Mouse (Mus musculus) forebrain, embryonic 11.5 days (tissue): ENCODE measurements at regions not wholly inside any gene's neighbourhood (a gene's known extent, or its start where the extent isn't known, plus 50 kb on each side); places are given as distances from the start of the nearest gene placed in this dataset.

Experiments used
- ATAC-seq: fragments of 200-750 bp; cut with Nextera tagmentation; replicated peaks from 2 replicates; pipeline ENCODE4 v1.8.0; 2017; ENCODE audit warnings: moderate TSS enrichment; ENCODE audit not compliant: low FRiP score
- DNase-seq: peaks from one replicate; pipeline ENCODE4 v3.0.0-alpha.2; 2017; ENCODE audit warnings: low spot score
- H3K27ac ChIP-seq: fragments of 300-500 bp; sonication (generic); 2 replicates; pipeline ENCODE4 v1.5.1; 2014; ENCODE audit warnings: low read depth, low read length
- H3K27me3 ChIP-seq: fragments of 300-500 bp; sonication (generic); 2 replicates; pipeline ENCODE4 v1.6.1; 2014; ENCODE audit warnings: mild to moderate bottlenecking, low read length, mixed read lengths; ENCODE audit not compliant: control insufficient read depth, insufficient read depth
- H3K36me3 ChIP-seq: fragments of 300-500 bp; sonication (generic); 2 replicates; pipeline ENCODE4 v1.6.1; 2014; ENCODE audit warnings: mild to moderate bottlenecking, low read length, moderate library complexity, mixed read lengths; ENCODE audit not compliant: control insufficient read depth, insufficient read depth
- H3K4me1 ChIP-seq: fragments of 300-500 bp; sonication (generic); replicated peaks from 2 replicates; pipeline ENCODE4 v1.6.1; 2014; ENCODE audit warnings: low read length, mixed read lengths; ENCODE audit not compliant: control insufficient read depth, insufficient read depth
- H3K4me2 ChIP-seq: fragments of 300-500 bp; sonication (generic); 2 replicates; pipeline ENCODE4 v1.6.1; 2014; ENCODE audit warnings: low read depth, mild to moderate bottlenecking, low read length, moderate library complexity, mixed read lengths; ENCODE audit not compliant: severe bottlenecking
- H3K4me3 ChIP-seq: fragments of 300-500 bp; sonication (generic); 2 replicates; pipeline ENCODE4 v1.5.1; 2014; ENCODE audit warnings: low read depth, low read length
- H3K9ac ChIP-seq: fragments of 300-500 bp; sonication (generic); 2 replicates; pipeline ENCODE4 v1.6.1; 2014; ENCODE audit warnings: low read length
- H3K9me3 ChIP-seq: fragments of 300-500 bp; sonication (generic); 2 replicates; pipeline ENCODE4 v1.6.1; 2016; ENCODE audit warnings: low read length, mixed read lengths; ENCODE audit not compliant: control insufficient read depth
- WGBS: fragments of 180-500 bp; shearing (Covaris S2); extraction: QIAGEN DNeasy Blood & Tissue Kit; methylation state at CpG from one replicate; pipeline ENCODE4 v1.1.7; 2014; 5-methylcytosine and 5-hydroxymethylcytosine counted together

DNA sequence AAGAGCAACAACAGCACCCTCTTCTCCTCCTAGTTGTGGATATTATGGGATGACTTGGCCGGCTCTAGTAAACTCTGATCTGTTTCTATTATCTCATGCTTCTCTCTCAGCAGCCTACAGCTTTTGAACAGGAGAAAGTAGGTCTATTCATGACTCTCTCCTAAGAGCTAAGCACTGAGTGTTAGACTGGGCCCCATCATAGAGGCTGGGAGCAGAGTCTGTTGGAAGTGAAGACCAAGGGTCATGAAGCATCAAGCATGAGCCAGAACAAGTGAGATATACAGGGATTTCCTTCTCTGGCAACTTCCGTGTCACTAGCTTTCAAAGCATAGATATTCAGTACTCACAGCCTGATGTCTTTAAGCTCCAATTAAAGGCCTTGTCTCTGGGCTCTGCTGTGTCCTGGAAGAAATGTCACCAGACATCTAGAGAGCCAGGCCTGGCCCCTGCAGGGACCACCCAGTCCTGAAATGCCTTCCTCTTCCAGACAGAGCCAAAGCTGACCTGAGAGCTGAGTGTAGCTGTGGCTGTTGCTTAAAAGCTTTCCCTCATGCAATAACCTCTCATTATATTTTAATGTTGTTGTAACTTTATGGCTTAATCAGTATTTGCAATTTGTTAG is 386.4 kb upstream of the Zfp703 start:
- H3K9me3 ChIP-seq: no peaks in the 10 kb centered on the region
- 87% methylated on average over 2 of the region's 2 CpGs for WGBS
- H3K4me2 ChIP-seq: no peak overlapping the region
- ATAC-seq: no peak
- no peaks in the 10 kb centered on the region for H3K27me3 ChIP-seq
- no peaks in the 10 kb centered on the region for H3K36me3 ChIP-seq
- H3K4me1 ChIP-seq: no peaks in the 10 kb centered on the region
- H3K27ac ChIP-seq: no peak overlapping the region
- H3K4me3 ChIP-seq: no peak overlapping the region
- H3K9ac ChIP-seq: no peak overlapping the region
- DNase-seq: no peak

DNA sequence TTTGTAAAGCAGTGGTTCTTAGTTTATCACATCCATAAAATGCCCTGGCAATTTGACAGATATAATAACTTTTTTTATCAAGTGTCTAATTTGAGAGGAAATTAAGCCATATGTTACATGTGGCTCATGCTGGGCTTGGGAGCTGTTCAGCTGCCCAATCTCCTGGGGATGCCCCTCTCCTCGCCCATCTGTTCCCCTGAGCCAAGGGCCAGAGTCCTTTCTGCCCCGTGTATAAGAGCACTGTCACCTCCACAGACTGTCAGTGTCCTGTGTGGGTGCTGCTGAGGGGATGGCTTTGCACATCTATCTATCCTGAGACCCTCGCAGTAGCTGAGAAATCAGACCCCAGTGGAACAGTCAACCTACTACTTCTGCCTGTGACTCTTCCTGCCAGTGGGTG is 385.9 kb upstream of the Zfp703 start:
- no peak overlapping the region for H3K27ac ChIP-seq
- no peak overlapping the region for H3K9ac ChIP-seq
- no peaks in the 10 kb centered on the region for H3K4me1 ChIP-seq
- WGBS: 74% methylated on average over 3 of the region's 3 CpGs
- DNase-seq: no peak
- H3K27me3 ChIP-seq: no peaks in the 10 kb centered on the region
- H3K4me2 ChIP-seq: no peak overlapping the region
- H3K9me3 ChIP-seq: no peaks in the 10 kb centered on the region
- H3K36me3 ChIP-seq: no peaks in the 10 kb centered on the region
- ATAC-seq: no peak
- H3K4me3 ChIP-seq: no peak overlapping the region

DNA sequence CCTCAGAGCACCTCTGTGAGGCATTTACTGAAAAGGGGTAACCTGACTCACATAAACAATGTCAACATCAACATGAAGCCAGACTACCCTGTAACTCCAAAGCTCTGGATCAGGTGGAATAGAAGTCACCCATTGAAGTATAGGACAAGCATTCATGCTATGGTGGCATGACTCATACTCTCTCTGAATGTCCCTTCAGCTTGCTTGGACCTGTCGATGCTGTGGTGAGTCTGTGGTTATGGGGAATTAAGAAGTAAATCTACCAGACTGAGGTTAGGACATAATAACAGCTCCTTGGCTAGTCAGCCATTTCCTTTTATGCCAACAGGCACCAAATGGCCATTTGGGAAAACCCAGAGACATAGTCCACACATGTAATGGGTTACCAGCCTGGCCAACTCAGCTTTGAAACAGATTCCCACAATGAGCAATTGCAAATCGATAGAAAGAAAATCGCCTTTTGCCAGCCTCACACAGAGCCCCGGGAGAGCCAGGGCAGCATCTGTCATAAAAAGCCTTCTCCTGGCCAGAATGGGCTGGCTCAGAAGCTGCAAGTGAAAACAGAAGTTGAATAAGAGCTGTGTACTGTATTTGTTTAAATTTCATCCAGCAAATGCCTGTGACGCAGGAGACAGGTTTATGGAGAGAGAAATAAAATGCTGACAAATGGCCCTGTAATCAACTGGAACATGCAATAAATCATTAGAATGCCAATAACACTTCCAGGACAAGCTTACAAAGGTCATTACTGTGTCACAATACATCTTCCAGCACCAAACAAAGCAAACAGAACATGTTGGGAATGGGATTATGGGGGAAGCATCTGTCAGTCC is 383.4 kb upstream of the Zfp703 start:
- Histone ChIP-seq H3K4me3 (no peak overlapping the region), H3K27me3 (no peaks in the 10 kb centered on the region), H3K4me1 (no peaks in the 10 kb centered on the region), H3K36me3 (no peaks in the 10 kb centered on the region), H3K9me3 (no peaks in the 10 kb centered on the region), H3K27ac (no peak overlapping the region), H3K4me2 (no peak overlapping the region), H3K9ac (no peak overlapping the region)
- ATAC-seq (no peak), DNase-seq (no peak)
- 85% methylated on average over 5 of the region's 5 CpGs for WGBS

DNA sequence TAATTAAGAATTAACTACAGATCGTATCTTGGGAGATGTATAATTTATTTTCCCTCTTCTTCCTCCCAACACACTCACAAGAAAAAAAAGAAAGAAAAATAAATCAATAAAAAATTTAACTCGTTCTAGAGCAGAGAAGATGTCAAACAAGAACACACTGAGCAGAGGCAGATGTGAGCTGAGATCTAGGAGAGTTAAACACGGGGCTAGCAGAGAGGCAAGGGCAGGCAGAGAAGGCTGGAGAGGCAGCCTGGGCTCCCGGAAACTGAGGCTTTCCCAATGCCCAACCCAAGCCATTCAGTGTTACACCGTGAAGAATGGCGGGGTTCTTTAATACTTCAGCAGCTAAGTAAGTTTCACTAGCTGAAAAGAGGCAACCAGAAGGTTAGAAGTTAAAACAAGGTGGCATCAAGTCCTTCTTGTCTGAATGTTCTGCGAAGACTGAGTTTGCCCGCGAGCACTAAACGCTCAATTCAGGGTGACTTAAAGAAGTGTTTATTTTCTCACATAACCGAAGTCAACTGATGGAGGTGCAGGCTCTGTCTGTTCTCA is 382.7 kb upstream of the Zfp703 start:
- no peak for DNase-seq
- WGBS: 83% methylated on average over 11 of the region's 11 CpGs

DNA sequence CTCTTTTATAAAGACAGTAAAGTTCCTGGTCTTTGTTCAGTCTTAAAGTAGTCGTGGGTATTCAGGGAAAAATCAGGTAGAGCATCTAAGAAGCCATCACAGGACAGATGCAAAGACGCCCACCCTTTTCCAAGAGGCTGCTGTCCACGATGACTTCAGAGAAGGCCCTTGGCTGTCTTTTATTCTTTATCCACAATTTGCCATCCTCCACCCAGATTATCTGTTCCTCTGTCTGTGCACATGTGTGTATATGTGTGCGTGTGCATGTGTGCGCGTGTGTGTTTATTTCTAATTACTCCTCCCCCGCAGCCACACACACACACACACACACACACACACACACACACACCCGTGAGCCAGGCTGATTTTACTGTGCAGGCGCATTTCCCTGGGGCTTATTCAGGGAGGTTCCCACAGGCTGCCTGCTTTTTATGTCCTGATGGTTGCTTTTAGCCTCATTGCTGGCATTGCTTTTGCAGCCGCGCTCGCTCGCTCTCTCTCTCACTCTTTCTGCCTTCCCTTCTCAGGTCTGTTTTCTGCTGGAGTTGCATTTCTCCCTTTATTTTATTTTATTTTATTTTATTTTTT is 381.6 kb upstream of the Zfp703 start:
- no peaks in the 10 kb centered on the region for H3K36me3 ChIP-seq
- ATAC-seq (no peak), DNase-seq (no peak)
- WGBS: 84% methylated on average over 13 of the region's 13 CpGs
- no peak overlapping the region for H3K9ac ChIP-seq
- H3K9me3 ChIP-seq: no peaks in the 10 kb centered on the region
- H3K4me1 ChIP-seq: no peaks in the 10 kb centered on the region
- no peak overlapping the region for H3K4me2 ChIP-seq
- H3K4me3 ChIP-seq: no peak overlapping the region
- no peak overlapping the region for H3K27ac ChIP-seq
- no peaks in the 10 kb centered on the region for H3K27me3 ChIP-seq

More for the DNA sequence above, 382.7 kb upstream of the Zfp703 start:
- H3K4me2 ChIP-seq: no peak overlapping the region
- no peaks in the 10 kb centered on the region for H3K27me3 ChIP-seq
- no peak overlapping the region for H3K27ac ChIP-seq
- H3K9me3 ChIP-seq: no peaks in the 10 kb centered on the region
- ATAC-seq: no peak
- no peaks in the 10 kb centered on the region for H3K36me3 ChIP-seq
- H3K4me3 ChIP-seq: no peak overlapping the region
- H3K9ac ChIP-seq: no peak overlapping the region
- H3K4me1 ChIP-seq: no peaks in the 10 kb centered on the region

DNA sequence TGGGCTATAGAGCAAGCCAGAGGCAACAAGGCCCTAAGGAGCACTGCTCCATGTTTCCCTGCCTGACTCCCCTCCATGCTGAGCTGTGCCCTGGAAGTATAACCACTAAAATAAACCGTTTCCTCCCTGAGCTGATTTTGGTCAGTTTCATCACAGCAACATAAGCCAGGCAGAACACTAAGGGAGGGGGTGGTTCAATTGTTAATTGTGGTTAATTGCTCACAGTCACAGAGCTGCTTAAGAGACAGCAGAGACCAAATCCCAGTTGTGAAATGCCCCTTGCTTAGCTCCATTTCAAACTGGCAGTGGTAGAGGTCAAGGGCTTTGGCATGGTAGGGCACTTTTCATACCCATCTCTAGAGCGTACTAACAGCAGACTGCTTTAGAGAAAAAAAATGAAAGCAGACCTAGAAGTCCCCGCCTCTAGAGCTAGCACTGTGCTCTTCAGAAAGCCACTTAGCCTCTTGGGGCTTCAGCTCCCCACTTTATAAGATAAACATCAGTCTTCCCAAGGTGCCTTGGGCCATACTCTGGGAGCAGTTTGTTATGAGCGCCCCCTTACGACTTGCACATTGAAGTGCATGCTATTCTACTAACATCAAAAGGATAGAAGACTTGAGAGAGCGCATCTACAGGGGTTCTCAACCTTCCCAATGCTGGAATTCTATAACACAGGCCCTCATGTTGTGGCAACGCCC is 380.3 kb upstream of the Zfp703 start:
- 69% methylated on average over 7 of the region's 7 CpGs for WGBS
- no peak for DNase-seq

DNA sequence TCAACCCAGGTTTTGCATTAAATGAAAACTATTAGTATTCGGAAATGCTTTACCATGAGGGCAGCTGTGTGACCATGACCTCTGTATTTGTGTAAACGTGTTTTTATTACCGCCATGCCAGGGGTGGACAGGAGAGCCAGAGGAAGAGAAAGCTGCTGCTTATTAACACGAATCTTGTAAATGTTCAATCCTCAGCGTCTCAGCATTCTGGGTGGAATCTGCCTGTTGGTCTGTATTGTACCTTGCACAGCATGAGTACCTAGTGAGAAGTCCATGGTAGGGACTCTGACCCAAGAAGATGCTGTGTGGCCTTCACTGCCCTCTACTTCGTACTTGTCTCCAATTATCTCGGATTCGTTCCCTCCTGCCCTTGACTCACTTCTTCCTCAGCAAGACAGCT is 378.6 kb upstream of the Zfp703 start:
- 93% methylated on average over 8 of the region's 8 CpGs for WGBS
- H3K36me3 ChIP-seq: no peaks in the 10 kb centered on the region
- ATAC-seq (no peak), DNase-seq (no peak)
- no peaks in the 10 kb centered on the region for H3K9me3 ChIP-seq
- no peak overlapping the region for H3K4me2 ChIP-seq
- H3K27ac ChIP-seq: no peak overlapping the region
- H3K27me3 ChIP-seq: no peaks in the 10 kb centered on the region
- no peaks in the 10 kb centered on the region for H3K4me1 ChIP-seq
- no peak overlapping the region for H3K4me3 ChIP-seq
- no peak overlapping the region for H3K9ac ChIP-seq

More for the DNA sequence above, 380.3 kb upstream of the Zfp703 start:
- H3K27ac ChIP-seq: no peak overlapping the region
- H3K4me3 ChIP-seq: no peak overlapping the region
- no peaks in the 10 kb centered on the region for H3K36me3 ChIP-seq
- H3K9me3 ChIP-seq: no peaks in the 10 kb centered on the region
- no peaks in the 10 kb centered on the region for H3K4me1 ChIP-seq
- no peak for ATAC-seq
- no peak overlapping the region for H3K4me2 ChIP-seq
- H3K9ac ChIP-seq: no peak overlapping the region
- H3K27me3 ChIP-seq: no peaks in the 10 kb centered on the region

DNA sequence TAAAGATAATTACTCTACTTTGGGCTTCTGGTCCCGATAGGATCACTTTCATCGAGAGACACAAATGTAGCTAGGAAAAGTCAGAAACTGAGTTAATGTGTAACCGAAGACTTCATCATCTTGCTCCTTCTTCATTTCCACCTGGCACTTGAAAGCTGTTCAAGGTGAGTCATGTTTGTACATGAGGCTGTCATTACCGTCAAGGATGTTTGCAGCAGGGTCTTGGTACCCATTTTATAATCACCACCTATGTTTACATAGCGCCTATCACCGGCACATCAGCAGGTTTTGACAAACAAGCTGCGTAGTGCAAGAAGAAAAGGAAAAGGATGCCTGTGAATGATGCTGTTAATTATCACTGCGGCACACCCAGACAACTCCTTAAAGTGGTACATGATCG is 377.0 kb upstream of the Zfp703 start:
- Histone ChIP-seq H3K4me3 (no peak overlapping the region), H3K4me1 (no peaks in the 10 kb centered on the region), H3K27ac (no peak overlapping the region), H3K4me2 (no peak overlapping the region), H3K27me3 (no peaks in the 10 kb centered on the region), H3K9me3 (no peaks in the 10 kb centered on the region), H3K9ac (no peak overlapping the region), H3K36me3 (no peaks in the 10 kb centered on the region)
- DNase-seq (no peak), ATAC-seq (no peak)
- WGBS: 96% methylated on average over 9 of the region's 9 CpGs
